Mouse (Mus musculus): ENCODE data around the gene Psph. TPM values are rescaled to one million over a fixed set of nuclear protein-coding genes. Genes with fewer than 3 reads are reported as not detected.

Gene Psph
- polyA plus RNA-seq, 1 experiment from 2014 or later = 65.8 TPM

DNA sequence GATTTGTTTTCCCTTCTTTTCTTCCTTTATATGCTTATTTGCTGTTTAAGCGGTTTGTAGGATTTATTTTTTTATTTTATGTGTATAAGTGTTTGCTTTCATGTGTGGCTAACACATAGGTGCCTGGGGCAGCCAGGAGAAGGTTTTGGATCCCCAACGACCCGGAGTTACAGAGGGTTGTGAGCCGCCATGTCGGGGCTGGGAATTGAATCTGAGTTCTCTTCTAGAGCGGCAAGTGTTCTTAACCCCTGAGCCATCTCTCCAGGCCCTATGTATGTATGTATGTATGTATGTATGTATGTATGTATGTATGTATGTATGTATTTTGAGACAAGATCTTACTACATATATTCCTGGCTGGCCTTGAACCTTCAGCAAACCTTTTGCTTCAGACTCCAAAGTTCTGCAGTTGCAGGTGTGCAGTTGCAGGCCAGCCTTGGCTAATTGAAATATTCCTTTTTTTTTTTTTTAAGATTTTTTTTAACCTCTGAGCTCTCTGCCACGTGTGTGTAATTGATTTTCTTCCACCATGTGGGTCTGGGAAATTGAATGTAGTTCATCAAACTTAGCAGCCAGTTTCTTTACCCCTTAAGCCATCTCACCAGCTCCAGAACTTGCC, 61.4 kb downstream of the Psph start:
- DNase-seq (ENCODE audit: low spot score) (no peak), ATAC-seq (replicated peaks; ENCODE audit: low FRiP score, low read depth) (no peak)
- Histone ChIP-seq H3K36me3 (ENCODE audit: insufficient read depth, low read length) (no peaks in the 10 kb centered on the region), H3K4me3 (replicated peaks; ENCODE audit: low read depth, low read length) (peak overlapping the region; percentile 79), H3K9ac (ENCODE audit: low read depth, low read length) (peak overlapping the region; percentile 97), H3K9me3 (replicated peaks; ENCODE audit: low read length) (no peaks in the 10 kb centered on the region), H3K27me3 (ENCODE audit: insufficient read depth, low read length) (no peaks in the 10 kb centered on the region), H3K4me1 (replicated peaks; ENCODE audit: insufficient read depth, low read length) (peaks cover 24% of the 10 kb centered on the region), H3K27ac (peak overlapping the region; percentile 100), H3K4me2 (ENCODE audit: low read length) (peak overlapping the region; percentile 56)
- TF ChIP-seq CTCF (IDR thresholded peaks at IDR 0.05; ENCODE audit: low read depth) = no peak
- 15% methylated on average over 7 of the region's 7 CpGs for WGBS

DNA sequence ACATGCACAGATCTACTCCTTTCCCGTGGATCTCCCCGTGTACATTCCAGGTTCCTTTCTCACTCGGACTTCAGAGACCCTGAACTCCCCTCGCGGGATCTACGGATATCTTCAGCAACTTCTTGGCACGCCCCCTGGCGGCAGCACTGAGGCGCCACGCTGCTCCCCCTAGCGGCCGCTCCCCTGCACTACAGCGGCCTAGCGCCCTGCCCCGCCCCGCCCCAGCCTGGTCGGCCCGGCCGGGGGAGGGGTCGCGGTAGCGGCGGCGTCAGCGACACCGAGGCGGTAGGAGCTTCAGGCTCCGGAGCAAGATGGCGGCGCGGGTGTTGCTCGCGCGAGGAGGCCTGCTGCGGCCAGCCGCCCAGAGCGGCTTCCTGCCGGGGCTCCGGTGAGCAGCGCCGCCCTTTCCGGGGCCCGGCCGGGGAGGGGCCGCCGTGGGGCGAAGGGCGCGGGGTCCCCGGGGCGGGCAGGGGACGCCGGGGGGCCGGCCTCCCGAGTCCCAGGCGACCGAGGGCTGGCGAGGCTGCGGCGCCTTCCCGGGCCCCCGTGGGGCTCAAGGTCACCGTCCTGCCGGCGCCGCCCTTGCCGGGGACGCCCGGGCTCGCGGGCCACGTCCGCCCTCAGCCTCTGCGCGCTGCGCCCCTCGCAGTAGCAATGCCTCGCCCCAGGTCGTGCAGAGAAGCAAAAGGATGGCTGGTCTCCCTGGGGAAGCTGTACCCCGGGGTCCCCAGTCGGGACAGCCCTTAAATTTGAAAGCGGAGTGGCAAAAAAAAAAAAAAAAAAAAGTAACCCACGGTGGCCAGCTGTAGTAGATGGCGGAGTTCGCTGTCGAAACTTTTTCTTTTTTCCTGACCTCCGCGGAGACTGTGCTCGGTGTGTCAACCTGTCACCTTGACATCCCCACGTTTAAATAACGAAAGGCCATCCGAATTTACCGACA, 62.1 kb downstream of the Psph start, which contains the start of gene Nipsnap2:
Gene Nipsnap2 (plus strand): TSS at position 230 of the 940 bp plus-strand sequence.
- Histone ChIP-seq H3K27ac (peak within 1 kb of the TSS; percentile 100), H3K4me3 (replicated peaks; ENCODE audit: low read depth, low read length) (peak within 1 kb of the TSS; percentile 79), H3K36me3 (ENCODE audit: insufficient read depth, low read length) (no peaks in the 10 kb centered on the region), H3K9me3 (replicated peaks; ENCODE audit: low read length) (no peaks in the 10 kb centered on the region), H3K4me1 (replicated peaks; ENCODE audit: insufficient read depth, low read length) (peaks cover 21% of the 10 kb centered on the region), H3K9ac (ENCODE audit: low read depth, low read length) (peak within 1 kb of the TSS; percentile 97), H3K27me3 (ENCODE audit: insufficient read depth, low read length) (no peaks in the 10 kb centered on the region), H3K4me2 (ENCODE audit: low read length) (peak within 1 kb of the TSS; percentile 56)
- under 1% methylated on average over 73 of the region's 93 CpGs for WGBS
- DNase-seq (ENCODE audit: low spot score) = peak; percentile 91
- peak; percentile 100 for TF ChIP-seq CTCF (IDR thresholded peaks at IDR 0.05; ENCODE audit: low read depth)
- peak; percentile 93 for ATAC-seq (replicated peaks; ENCODE audit: low FRiP score, low read depth)

DNA sequence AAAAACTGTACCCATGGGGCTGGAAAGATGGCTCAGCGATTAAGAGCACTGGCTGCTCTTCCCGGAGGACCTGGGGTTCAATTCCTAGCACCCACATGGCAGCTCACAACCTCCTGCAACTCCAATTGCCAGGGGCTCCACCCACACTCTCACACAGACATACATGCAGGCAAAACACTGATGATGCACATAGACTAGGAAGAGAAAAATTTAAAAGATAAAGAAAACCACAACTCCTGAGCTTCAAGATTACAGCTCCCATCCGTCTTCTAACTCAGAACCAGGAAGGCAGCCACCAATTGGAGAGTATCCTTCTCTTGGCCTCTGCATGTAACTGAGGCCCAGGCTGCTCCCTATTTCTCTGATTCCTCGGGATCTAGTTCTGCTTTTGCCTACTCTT, 63.0 kb downstream of the Psph start:
- Histone ChIP-seq H3K27me3 (ENCODE audit: insufficient read depth, low read length) (no peaks in the 10 kb centered on the region), H3K4me3 (replicated peaks; ENCODE audit: low read depth, low read length) (peak overlapping the region; percentile 79), H3K27ac (peak overlapping the region; percentile 100), H3K9ac (ENCODE audit: low read depth, low read length) (peak overlapping the region; percentile 97), H3K9me3 (replicated peaks; ENCODE audit: low read length) (no peaks in the 10 kb centered on the region), H3K4me1 (replicated peaks; ENCODE audit: insufficient read depth, low read length) (peaks cover 13% of the 10 kb centered on the region), H3K36me3 (ENCODE audit: insufficient read depth, low read length) (0 out of 2 replicates have a peak, but pooled peaks cover 1% of the 10 kb centered on the region), H3K4me2 (ENCODE audit: low read length) (peak overlapping the region; percentile 56)
- DNase-seq (ENCODE audit: low spot score) (no peak), ATAC-seq (replicated peaks; ENCODE audit: low FRiP score, low read depth) (no peak)
- TF ChIP-seq CTCF (IDR thresholded peaks at IDR 0.05; ENCODE audit: low read depth) = no peak
- WGBS = 41% methylated on average over 4 of the region's 4 CpGs

DNA sequence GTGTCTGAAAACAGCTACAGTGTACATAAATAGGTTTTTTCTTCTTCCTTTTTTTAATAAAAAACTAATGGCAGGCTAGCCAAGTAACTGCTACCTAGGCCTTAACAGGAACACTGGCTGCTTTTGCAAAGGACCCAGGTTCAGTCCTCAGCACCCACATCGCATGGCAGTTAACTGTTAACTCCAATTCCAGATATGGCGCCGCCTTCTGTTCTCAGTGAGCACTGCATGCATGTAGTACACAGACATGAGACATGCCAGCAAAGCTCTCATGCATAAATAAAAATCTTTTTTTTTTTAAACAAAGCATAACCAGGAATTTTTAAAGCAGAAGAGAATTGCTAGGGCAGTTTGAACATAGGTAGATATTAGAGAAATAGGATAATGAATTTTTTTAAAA, 67.1 kb downstream of the Psph start:
- H3K27me3 ChIP-seq (ENCODE audit: insufficient read depth, low read length) = no peaks in the 10 kb centered on the region
- H3K9ac ChIP-seq (ENCODE audit: low read depth, low read length) = no peak overlapping the region
- H3K4me2 ChIP-seq (ENCODE audit: low read length) = no peak overlapping the region
- H3K9me3 ChIP-seq (replicated peaks; ENCODE audit: low read length) = no peaks in the 10 kb centered on the region
- DNase-seq (ENCODE audit: low spot score) = no peak
- H3K4me3 ChIP-seq (replicated peaks; ENCODE audit: low read depth, low read length) = no peak overlapping the region
- no peak overlapping the region for H3K27ac ChIP-seq
- WGBS = 81% methylated on average over 3 of the region's 3 CpGs
- no peak for ATAC-seq (replicated peaks; ENCODE audit: low FRiP score, low read depth)
- peaks cover 13% of the 10 kb centered on the region for H3K4me1 ChIP-seq (replicated peaks; ENCODE audit: insufficient read depth, low read length)
- H3K36me3 ChIP-seq (ENCODE audit: insufficient read depth, low read length) = peaks cover 19% of the 10 kb centered on the region
- TF ChIP-seq CTCF (IDR thresholded peaks at IDR 0.05; ENCODE audit: low read depth) = peak; percentile 20; the same call in 1 of the 2 replicates

DNA sequence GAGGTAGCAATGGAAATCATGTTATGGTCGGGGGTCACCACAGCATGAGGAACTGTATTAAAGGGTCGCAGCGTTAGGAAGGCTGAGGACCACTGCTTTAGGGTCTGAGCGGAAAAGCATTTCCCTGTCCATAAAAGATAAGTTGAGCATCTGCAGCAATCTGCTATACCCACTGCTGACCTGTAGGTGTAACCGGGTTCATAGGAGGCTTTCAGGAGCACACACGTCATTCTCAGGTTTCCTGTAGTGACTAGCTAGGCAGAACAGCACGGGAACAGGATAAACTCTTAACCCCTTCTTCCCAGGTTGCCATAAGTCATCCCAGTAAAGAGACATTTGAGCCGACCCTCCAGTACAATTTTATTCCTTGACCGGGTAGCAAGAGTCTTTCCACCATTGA, 70.2 kb downstream of the Psph start:
- H3K27me3 ChIP-seq (ENCODE audit: insufficient read depth, low read length) = no peaks in the 10 kb centered on the region
- peaks cover 7% of the 10 kb centered on the region; the same call in 1 of the 2 replicates for H3K4me1 ChIP-seq (replicated peaks; ENCODE audit: insufficient read depth, low read length)
- no peak overlapping the region for H3K4me3 ChIP-seq (replicated peaks; ENCODE audit: low read depth, low read length)
- ATAC-seq (replicated peaks; ENCODE audit: low FRiP score, low read depth) (no peak), DNase-seq (ENCODE audit: low spot score) (no peak)
- no peak overlapping the region for H3K27ac ChIP-seq
- H3K9me3 ChIP-seq (replicated peaks; ENCODE audit: low read length) = no peaks in the 10 kb centered on the region
- TF ChIP-seq CTCF (IDR thresholded peaks at IDR 0.05; ENCODE audit: low read depth) = no peak; the same call in 1 of the 2 replicates
- 64% methylated on average over 9 of the region's 9 CpGs for WGBS
- peaks cover 19% of the 10 kb centered on the region for H3K36me3 ChIP-seq (ENCODE audit: insufficient read depth, low read length)
- no peak overlapping the region for H3K9ac ChIP-seq (ENCODE audit: low read depth, low read length)
- H3K4me2 ChIP-seq (ENCODE audit: low read length) = no peak overlapping the region

Other genes starting within 250 kb of the Psph start
- gene Mmp17, start 203.3 kb downstream of the Psph start, polyA plus RNA-seq (2015; fragmentation: Nextera tagmentation; extraction: Ambion mirVana) = 1.5 and 2.0 TPM in 2 replicates
- gene Zfp11, start 117.3 kb downstream of the Psph start, polyA plus RNA-seq (2015; fragmentation: Nextera tagmentation; extraction: Ambion mirVana) = 2.9 and 3.7 TPM in 2 replicates
- 0.17 TPM in 1 of 2 replicates, not detected in the other for gene Sept14, start 78.9 kb downstream of the Psph start, polyA plus RNA-seq (2015; fragmentation: Nextera tagmentation; extraction: Ambion mirVana)
- gene Mrps17, start 72.0 kb downstream of the Psph start, polyA plus RNA-seq (2015; fragmentation: Nextera tagmentation; extraction: Ambion mirVana) = 209 and 211 TPM in 2 replicates
- 225 and 228 TPM in 2 replicates for gene Nipsnap2, start 62.4 kb downstream of the Psph start, polyA plus RNA-seq (2015; fragmentation: Nextera tagmentation; extraction: Ambion mirVana)
- gene Sumf2, start 59.5 kb upstream of the Psph start, polyA plus RNA-seq (2015; fragmentation: Nextera tagmentation; extraction: Ambion mirVana) = 52.1 and 55.5 TPM in 2 replicates
- gene Chchd2, start 100.0 kb upstream of the Psph start, polyA plus RNA-seq (2015; fragmentation: Nextera tagmentation; extraction: Ambion mirVana) = 1,323 and 1,401 TPM in 2 replicates
- gene Zbed5, start 108.3 kb upstream of the Psph start, polyA plus RNA-seq (2015; fragmentation: Nextera tagmentation; extraction: Ambion mirVana) = 6.1 and 6.6 TPM in 2 replicates
- 0.05 and 0.10 TPM in 2 replicates for gene Phkg1, start 111.1 kb upstream of the Psph start, polyA plus RNA-seq (2015; fragmentation: Nextera tagmentation; extraction: Ambion mirVana)
- gene Nupr1l, start 121.1 kb upstream of the Psph start, polyA plus RNA-seq (2015; fragmentation: Nextera tagmentation; extraction: Ambion mirVana) = 6.5 and 6.8 TPM in 2 replicates
- 19.4 and 20.7 TPM in 2 replicates for gene Vkorc1l1, start 154.5 kb upstream of the Psph start, polyA plus RNA-seq (2015; fragmentation: Nextera tagmentation; extraction: Ambion mirVana)
- 51.2 and 52.7 TPM in 2 replicates for gene Gusb, start 215.6 kb upstream of the Psph start, polyA plus RNA-seq (2015; fragmentation: Nextera tagmentation; extraction: Ambion mirVana)
- 86.4 and 94.1 TPM in 2 replicates for gene Asl, start 241.8 kb upstream of the Psph start, polyA plus RNA-seq (2015; fragmentation: Nextera tagmentation; extraction: Ambion mirVana)
- 36.8 and 42.8 TPM in 2 replicates for gene Crcp, start 241.8 kb upstream of the Psph start, polyA plus RNA-seq (2015; fragmentation: Nextera tagmentation; extraction: Ambion mirVana)